Mouse (Mus musculus): ENCODE results near the gene Ifi47.

DNA sequence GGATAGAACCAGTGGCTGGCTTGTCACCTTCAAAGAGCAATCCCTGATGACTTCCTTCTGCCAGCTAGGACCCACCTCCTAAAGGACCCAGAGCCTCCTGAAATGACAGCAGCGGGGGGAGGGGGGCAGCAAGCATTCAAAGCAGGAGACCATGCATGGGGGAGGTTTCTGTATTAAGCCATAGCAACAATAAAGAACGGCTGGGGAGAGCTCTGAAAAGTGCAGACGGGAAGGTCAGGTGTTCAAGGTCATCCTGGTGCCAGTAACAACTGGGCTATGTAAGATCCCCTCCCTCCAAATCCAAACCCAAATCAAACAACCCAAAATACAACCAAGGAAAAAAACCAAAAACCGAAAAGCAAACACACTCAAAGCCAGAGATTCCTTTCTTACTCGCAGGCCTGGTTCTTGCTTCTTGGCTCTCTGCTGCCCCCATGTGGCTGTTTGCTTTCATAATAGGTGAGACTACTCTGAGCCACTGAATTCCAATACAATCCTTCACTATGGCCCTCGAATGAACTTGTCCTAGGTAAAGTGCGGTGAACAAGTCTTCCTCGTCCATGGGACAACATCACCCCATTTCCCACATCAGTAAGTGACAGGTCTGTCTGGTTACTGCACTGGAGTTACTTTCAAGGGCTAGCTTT, 26.8 kb downstream of the Ifi47 start:
- TF ChIP-seq CTCF (IDR thresholded peaks at IDR 0.05; ENCODE audit: extremely low read depth, insufficient read length, insufficient replicate concordance, low read depth, low read length) (peak; percentile 70; the same call in 1 of the 2 replicates), POLR2A (IDR thresholded peaks at IDR 0.05; ENCODE audit: low read depth, low read length) (no peak)
